Mouse (Mus musculus) adipose tissue, adult 10 weeks (tissue): ENCODE data around the gene Chst3. TPM values are rescaled to one million over a fixed set of nuclear protein-coding genes. Genes with fewer than 3 reads are reported as not detected.

Experiments
- polyA plus RNA-seq: library from polyadenylated mRNA; stranded (reverse); fragments of 350-450 nt; fragmentation: Illumina TruSeq; extraction: RNeasy Lipid Tissue Mini Kit (QIAGEN cat#74804); gene quantifications from one replicate; pipeline ENCODE4 v1.2.3, GENCODE M21; 2014; ENCODE audit warnings: low read depth, low replicate concordance

Chst3 gene
- 0.88 TPM for polyA plus RNA-seq

GRCm38 (mm10) chr10:60218591-60219499 lies at the start of gene Chst3:
TSS of gene Chst3 (minus strand) at chr10:60219260.

Other genes starting within 250 kb of the Chst3 start
- gene Ascc1, start 216.5 kb downstream of the Chst3 start, polyA plus RNA-seq = 32.6 TPM
- gene Anapc16, start 216.1 kb downstream of the Chst3 start, polyA plus RNA-seq = 64.9 TPM
- gene Spock2, start 113.0 kb downstream of the Chst3 start, polyA plus RNA-seq = 37.0 TPM
- 975 TPM for gene Psap, start 58.4 kb upstream of the Chst3 start, polyA plus RNA-seq
- gene Vsir, start 127.6 kb upstream of the Chst3 start, polyA plus RNA-seq = 59.6 TPM
- not detected for gene Gm17455, start 180.5 kb upstream of the Chst3 start, polyA plus RNA-seq